Mouse (Mus musculus): ENCODE measurements around the gene Ndufb11.

DNA sequence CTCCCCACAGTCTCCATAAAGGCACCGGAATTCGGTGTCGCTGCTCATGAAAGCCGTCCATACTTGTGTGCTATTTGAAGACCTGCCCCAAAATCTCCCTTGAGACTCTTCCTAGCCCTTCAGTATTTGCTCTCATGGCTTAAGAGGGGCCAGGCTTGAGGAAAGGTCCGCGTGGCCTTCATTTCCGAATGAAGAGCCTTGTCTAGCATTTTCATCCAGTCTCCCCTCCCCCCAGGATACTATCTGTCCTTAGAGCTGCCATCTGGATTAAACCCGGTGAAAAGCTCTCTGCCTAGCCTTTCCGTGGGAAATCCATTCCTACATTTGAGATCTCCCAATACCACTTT is 46.0 kb upstream of the Ndufb11 start:
- TF ChIP-seq CTCF (IDR thresholded peaks at IDR 0.05; ENCODE audit: low read depth, low read length) (no peak), POLR2A (IDR thresholded peaks at IDR 0.05; ENCODE audit: borderline replicate concordance, low read depth, low read length) (no peak)
